Mouse (Mus musculus) MEL (cell line): Measurements from ENCODE around the gene Izumo4. TPM values are rescaled to one million over a fixed set of nuclear protein-coding genes. Genes with fewer than 3 reads are reported as not detected.
A peak's percentile ranks its signal among the peaks of the same experiment; 100 is the strongest.

ENCODE experiments used
- DNase-seq: peaks from one replicate; pipeline ENCODE4 v3.0.0; 2011; ENCODE audit warnings: low read depth, low spot score
- H3K27ac ChIP-seq: 2 replicates; pipeline ENCODE4 v1.5.1; 2012; ENCODE audit warnings: low read depth, mild to moderate bottlenecking, control low read depth, low read length, moderate library complexity; ENCODE audit not compliant: control insufficient read depth
- H3K27me3 ChIP-seq, 2 experiments: fragments of 150-350 bp in 1 of 2; sonication (generic) in 1 of 2; 2 replicates each; pipeline ENCODE4 v1.6.1; 2012; ENCODE audit warnings: low read length in 2 of 2, mild to moderate bottlenecking in 2 of 2, improper control_type of control experiment in 1 of 2, moderate library complexity in 1 of 2; ENCODE audit not compliant: insufficient read depth in 2 of 2, control insufficient read depth in 1 of 2
- H3K36me3 ChIP-seq, 2 experiments: 2 replicates each; pipeline ENCODE4 v1.6.1; 2012 to 2014; ENCODE audit warnings: low read length in 2 of 2, improper control_type of control experiment in 1 of 2, inconsistent platforms in 1 of 2, mild to moderate bottlenecking in 1 of 2; ENCODE audit not compliant: insufficient read depth in 2 of 2, control insufficient read depth in 1 of 2
- H3K4me1 ChIP-seq, 2 experiments: fragments of 150-350 bp in 1 of 2; sonication (generic) in 1 of 2; 2 replicates each; pipeline ENCODE4 v1.6.1; 2012; ENCODE audit warnings: low read length in 2 of 2, improper control_type of control experiment in 1 of 2, mild to moderate bottlenecking in 1 of 2; ENCODE audit not compliant: insufficient read depth in 2 of 2, control insufficient read depth in 1 of 2
- H3K4me3 ChIP-seq, 2 experiments: fragments of 150-350 bp in 1 of 2; sonication (generic) in 1 of 2; 2 replicates each; pipeline ENCODE4 v1.5.1; 2012; ENCODE audit warnings: low read depth in 2 of 2, low read length in 2 of 2, mild to moderate bottlenecking in 2 of 2, moderate library complexity in 2 of 2, control low read depth in 1 of 2, improper control_type of control experiment in 1 of 2; ENCODE audit not compliant: control insufficient read depth in 1 of 2, insufficient read depth in 1 of 2
- H3K79me2 ChIP-seq: 2 replicates; pipeline ENCODE4 v1.6.1; 2012; ENCODE audit warnings: mild to moderate bottlenecking, low read length, moderate library complexity; ENCODE audit not compliant: control insufficient read depth, poor library complexity, insufficient read depth
- H3K9ac ChIP-seq: 2 replicates; pipeline ENCODE4 v1.6.1; 2012; ENCODE audit warnings: low read depth, mild to moderate bottlenecking, control low read depth, low read length, moderate library complexity; ENCODE audit not compliant: control insufficient read depth, poor library complexity, severe bottlenecking
- H3K9me3 ChIP-seq: fragments of 150-350 bp; sonication (generic); replicated peaks from 2 replicates; pipeline ENCODE4 v1.6.1; 2012; ENCODE audit warnings: mild to moderate bottlenecking, low read length, improper control_type of control experiment, moderate library complexity; ENCODE audit not compliant: insufficient read depth
- BHLHE40 ChIP-seq: IDR thresholded peaks from 2 replicates; pipeline ENCODE4 v1.6.1; 2012; ENCODE audit warnings: low read depth, mild to moderate bottlenecking, inconsistent platforms, low read length, improper control_type of control experiment, borderline replicate concordance
- CHD2 ChIP-seq: IDR thresholded peaks from 2 replicates; pipeline ENCODE4 v1.6.1; 2011; ENCODE audit warnings: low read length, improper control_type of control experiment
- CTCF ChIP-seq, 3 experiments: IDR thresholded peaks in 2 of 3; conservative IDR thresholded peaks in 1 of 3; 2 replicates each; pipeline ENCODE4 v1.5.1; 2011 to 2012; ENCODE audit warnings: low read length in 3 of 3, low read depth in 2 of 3, mild to moderate bottlenecking in 2 of 3, improper control_type of control experiment in 1 of 3, inconsistent platforms in 1 of 3, mixed read lengths in 1 of 3, moderate library complexity in 1 of 3; ENCODE audit not compliant: control insufficient read depth in 1 of 3, insufficient read depth in 1 of 3, poor library complexity in 1 of 3, severe bottlenecking in 1 of 3
- E2F4 ChIP-seq: IDR thresholded peaks from 2 replicates; pipeline ENCODE4 v1.6.1; 2011; ENCODE audit warnings: low read depth, low read length, improper control_type of control experiment, borderline replicate concordance
- ELF1 ChIP-seq: IDR thresholded peaks from 2 replicates; pipeline ENCODE4 v1.6.1; 2014; ENCODE audit warnings: low read depth, mild to moderate bottlenecking, inconsistent platforms, low read length, improper control_type of control experiment, moderate library complexity
- EP300 ChIP-seq, 2 experiments: IDR thresholded peaks; 2 replicates each; pipeline ENCODE4 v1.6.1; 2011; ENCODE audit warnings: improper control_type of control experiment in 2 of 2, low read length in 2 of 2, low read depth in 1 of 2, mild to moderate bottlenecking in 1 of 2
- ETS1 ChIP-seq: IDR thresholded peaks from 2 replicates; pipeline ENCODE4 v1.6.1; 2012; ENCODE audit warnings: low read depth, mild to moderate bottlenecking, inconsistent platforms, low read length, improper control_type of control experiment, moderate library complexity
- GABPA ChIP-seq: IDR thresholded peaks from 2 replicates; pipeline ENCODE4 v1.6.1; 2012; ENCODE audit warnings: low read depth, mild to moderate bottlenecking, inconsistent platforms, low read length, improper control_type of control experiment, moderate library complexity
- GATA1 ChIP-seq: IDR thresholded peaks from 2 replicates; pipeline ENCODE4 v1.6.1; 2011; ENCODE audit warnings: low read depth, low read length, improper control_type of control experiment
- HCFC1 ChIP-seq: IDR thresholded peaks from 2 replicates; pipeline ENCODE4 v1.6.1; 2012; ENCODE audit warnings: low read depth, mild to moderate bottlenecking, inconsistent platforms, low read length, improper control_type of control experiment, moderate library complexity
- KAT2A ChIP-seq: conservative IDR thresholded peaks from 2 replicates; pipeline ENCODE4 v1.6.1; 2012; ENCODE audit warnings: low read depth, low read length, improper control_type of control experiment, inconsistent platforms
- MAX ChIP-seq: IDR thresholded peaks from 2 replicates; pipeline ENCODE4 v1.6.1; 2011; ENCODE audit warnings: low read length, improper control_type of control experiment
- MAZ ChIP-seq: IDR thresholded peaks from 2 replicates; pipeline ENCODE4 v1.6.1; 2012; ENCODE audit warnings: low read depth, mild to moderate bottlenecking, inconsistent platforms, low read length, improper control_type of control experiment
- MEF2A ChIP-seq: IDR thresholded peaks from 2 replicates; pipeline ENCODE4 v1.6.1; 2014; ENCODE audit warnings: low read depth, mild to moderate bottlenecking, inconsistent platforms, low read length, improper control_type of control experiment; ENCODE audit not compliant: poor library complexity, insufficient replicate concordance, severe bottlenecking; ENCODE audit errors: extremely low read depth
- MXI1 ChIP-seq: IDR thresholded peaks from 2 replicates; pipeline ENCODE4 v1.6.1; 2011; ENCODE audit warnings: mild to moderate bottlenecking, low read depth, low read length, improper control_type of control experiment
- NELFE ChIP-seq: IDR thresholded peaks from 2 replicates; pipeline ENCODE4 v1.6.1; 2011; ENCODE audit warnings: low read depth, low read length, improper control_type of control experiment
- NRF1 ChIP-seq: IDR thresholded peaks from 2 replicates; pipeline ENCODE4 v1.6.1; 2014; ENCODE audit warnings: low read depth, mild to moderate bottlenecking, inconsistent platforms, low read length, improper control_type of control experiment, moderate library complexity; ENCODE audit not compliant: poor library complexity, insufficient read depth, severe bottlenecking
- POLR2A ChIP-seq, 2 experiments: IDR thresholded peaks; 2 replicates each; pipeline ENCODE4 v1.6.1; 2011 to 2012; ENCODE audit warnings: low read length in 2 of 2, mild to moderate bottlenecking in 2 of 2, control low read depth in 1 of 2, improper control_type of control experiment in 1 of 2, low read depth in 1 of 2, moderate library complexity in 1 of 2; ENCODE audit not compliant: control insufficient read depth in 1 of 2, insufficient read depth in 1 of 2, poor library complexity in 1 of 2
- POLR2AphosphoS2 ChIP-seq: IDR thresholded peaks from 2 replicates; pipeline ENCODE4 v1.6.1; 2011; ENCODE audit warnings: low read length, improper control_type of control experiment
- POLR2AphosphoS5 ChIP-seq: IDR thresholded peaks from 2 replicates; pipeline ENCODE4 v1.6.1; 2012; ENCODE audit warnings: low read depth, borderline replicate concordance, mild to moderate bottlenecking, inconsistent platforms, low read length, moderate library complexity, mixed read lengths
- RCOR1 ChIP-seq: IDR thresholded peaks from 2 replicates; pipeline ENCODE4 v1.6.1; 2012; ENCODE audit warnings: low read depth, mild to moderate bottlenecking, inconsistent platforms, low read length, improper control_type of control experiment
- SIN3A ChIP-seq: IDR thresholded peaks from 2 replicates; pipeline ENCODE4 v1.6.1; 2012; ENCODE audit warnings: low read length, improper control_type of control experiment, inconsistent platforms
- SMC3 ChIP-seq: IDR thresholded peaks from 2 replicates; pipeline ENCODE4 v1.6.1; 2011; ENCODE audit warnings: low read depth, low read length, improper control_type of control experiment
- TAL1 ChIP-seq: IDR thresholded peaks from 2 replicates; pipeline ENCODE4 v1.6.1; 2012; ENCODE audit warnings: mild to moderate bottlenecking, inconsistent platforms, low read length, moderate library complexity, mixed read lengths
- TBP ChIP-seq: IDR thresholded peaks from 2 replicates; pipeline ENCODE4 v1.8.0; 2011; ENCODE audit warnings: low read depth, low read length, improper control_type of control experiment
- TCF12 ChIP-seq: IDR thresholded peaks from 2 replicates; pipeline ENCODE4 v1.6.1; 2014; ENCODE audit warnings: low read depth, mild to moderate bottlenecking, inconsistent platforms, low read length, improper control_type of control experiment, moderate library complexity
- ZC3H11A ChIP-seq: IDR thresholded peaks from 2 replicates; pipeline ENCODE4 v1.6.1; 2012; ENCODE audit warnings: low read depth, mild to moderate bottlenecking, inconsistent platforms, low read length, improper control_type of control experiment
- ZKSCAN1 ChIP-seq: IDR thresholded peaks from 2 replicates; pipeline ENCODE4 v1.6.1; 2012; ENCODE audit warnings: low read depth, mild to moderate bottlenecking, inconsistent platforms, low read length, improper control_type of control experiment, moderate library complexity
- ZMIZ1 ChIP-seq: IDR thresholded peaks from 2 replicates; pipeline ENCODE4 v1.6.1; 2012; ENCODE audit warnings: low read depth, mild to moderate bottlenecking, inconsistent platforms, low read length, improper control_type of control experiment, moderate library complexity
- ZNF384 ChIP-seq: IDR thresholded peaks from 2 replicates; pipeline ENCODE4 v1.6.1; 2012; ENCODE audit warnings: low read depth, mild to moderate bottlenecking, inconsistent platforms, low read length, improper control_type of control experiment
- polyA plus RNA-seq, 2 experiments: library from polyadenylated mRNA; stranded (reverse) in 1 of 2; unstranded in 1 of 2; fragments of >175 nt in 1 of 2; fragments of >200 nt in 1 of 2; gene quantifications; 2 replicates each; pipeline versions ENCODE4 v1.2.1 to v1.2.4; 2012; ENCODE audit warnings: low replicate concordance in 2 of 2, low read depth in 1 of 2; ENCODE audit not compliant: insufficient read length in 2 of 2, insufficient read depth in 1 of 2, missing spikeins in 1 of 2
- total RNA-seq: library from RNA; depleted of rRNA; stranded (reverse); fragments of 300-350 nt; gene quantifications from 2 replicates; pipeline ENCODE4 v1.2.3, GENCODE M21; 2012

The Izumo4 gene
- total and polyA plus RNA-seq, 3 experiments, result 1.0 to 3.8 TPM; not detected in 1

- TF ChIP-seq TBP (peak; percentile 60; the same call in 1 of the 2 replicates), ZMIZ1 (no peak), ELF1 (0 out of 2 replicates have a peak, but pooled peaks have one; percentile 37), HCFC1 (peak; percentile 39; the same call in 1 of the 2 replicates), GABPA (no peak), NELFE (peak; percentile 68), ZNF384 (0 out of 2 replicates have a peak, but pooled peaks have one; percentile 9), ETS1 (peak; percentile 38; the same call in 1 of the 2 replicates), TCF12 (peak; percentile 34; the same call in 1 of the 2 replicates), SMC3 (no peak), SIN3A (peak; percentile 60), POLR2A (IDR thresholded peaks at IDR 0.05; ENCODE audit: control insufficient read depth in 1 of 2, insufficient read depth in 1 of 2, low read depth in 1 of 2, low read length in 2 of 2, poor library complexity in 1 of 2) (peak in 1 of 2 experiments; percentile 64; a peak in 2 of 4 replicates)
- peak; percentile 92 for DNase-seq
- Histone ChIP-seq H3K9ac (peak overlapping the region; percentile 67), H3K9me3 (no peaks in the 10 kb centered on the region), H3K4me3 (peak overlapping the region; percentile 47 to 99), H3K27ac (peak overlapping the region; percentile 81), H3K79me2 (peaks cover 8% of the 10 kb centered on the region), H3K36me3 (peaks cover 0 to 11% of the 10 kb centered on the region in 2 experiments; a peak in 2 of 4 replicates), H3K4me1 (peaks cover 6 to 30% of the 10 kb centered on the region in 2 experiments), H3K27me3 (no peaks in the 10 kb centered on the region)
Measured at GRCm38 (mm10) chr10:80658841-80659202, 43.2 kb upstream of the Izumo4 start.

GRCm38 (mm10) chr10:80659213-80659612, 42.8 kb upstream of the Izumo4 start:
- Histone ChIP-seq H3K79me2 (peaks cover 8% of the 10 kb centered on the region), H3K4me3 (peak overlapping the region; percentile 47 to 99), H3K27me3 (no peaks in the 10 kb centered on the region), H3K9me3 (no peaks in the 10 kb centered on the region), H3K9ac (peak overlapping the region; percentile 67), H3K4me1 (peaks cover 7 to 34% of the 10 kb centered on the region in 2 experiments), H3K36me3 (peaks cover 0 to 15% of the 10 kb centered on the region in 2 experiments; a peak in 2 of 4 replicates), H3K27ac (peak overlapping the region; percentile 74)
- DNase-seq, result peak; percentile 85
- TF ChIP-seq GABPA (no peak), GATA1 (0 out of 2 replicates have a peak, but pooled peaks have one; percentile 4), SMC3 (peak; percentile 67), MEF2A (no peak), POLR2AphosphoS5 (no peak), POLR2AphosphoS2 (no peak), TCF12 (no peak), KAT2A (no peak), MAX (no peak), ZKSCAN1 (no peak), POLR2A (IDR thresholded peaks at IDR 0.05; ENCODE audit: control insufficient read depth in 1 of 2, insufficient read depth in 1 of 2, low read depth in 1 of 2, low read length in 2 of 2, poor library complexity in 1 of 2) (no peak), HCFC1 (no peak), SIN3A (peak; percentile 51; the same call in 1 of the 2 replicates), RCOR1 (no peak), ZNF384 (peak; percentile 28; the same call in 1 of the 2 replicates), NRF1 (no peak), CTCF (IDR thresholded peaks at IDR 0.05 in 2 of 3, conservative IDR thresholded peaks at IDR 0.05 in 1 of 3; ENCODE audit: control insufficient read depth in 1 of 3, insufficient read depth in 1 of 3, low read depth in 2 of 3, low read length in 3 of 3, poor library complexity in 1 of 3, severe bottlenecking in 1 of 3) (peak; percentile 68 to 79 (median 75)), TAL1 (no peak), E2F4 (no peak), EP300 (IDR thresholded peaks at IDR 0.05; ENCODE audit: low read depth in 1 of 2, low read length in 2 of 2) (no peak), BHLHE40 (no peak), ZC3H11A (peak; percentile 61), CHD2 (no peak), MXI1 (peak; percentile 34; the same call in 1 of the 2 replicates), MAZ (no peak)
